Mouse (Mus musculus) lung, adult 18-20 months (tissue): ENCODE data around the gene Ehd2.

Source experiments
- DNase-seq, 2 experiments: peaks; one replicate each; pipeline ENCODE4 v3.0.0; 2022; ENCODE audit warnings: mixed read lengths in 2 of 2

Ehd2 gene

DNA sequence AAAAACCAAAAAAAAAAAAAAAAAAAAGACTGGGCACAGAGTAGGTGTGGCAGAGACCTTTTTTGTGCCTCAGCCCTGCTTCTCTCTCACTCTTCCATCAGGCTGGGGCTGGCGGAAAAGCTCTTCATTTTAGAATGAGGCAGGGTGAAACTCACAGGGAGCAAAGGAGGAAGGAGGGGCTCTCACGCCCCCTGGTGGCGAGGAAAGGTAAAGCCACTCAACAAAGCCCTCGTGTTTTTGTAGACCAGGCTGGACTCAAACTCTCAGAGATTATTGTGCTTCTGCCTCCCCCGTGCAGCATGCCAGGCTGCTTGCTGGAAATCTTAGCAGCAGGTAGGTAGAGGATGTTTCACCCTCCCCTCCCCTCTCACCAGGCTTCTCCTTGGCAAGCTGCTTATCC lies 7.3 kb upstream of the Ehd2 start:
- peak; percentile 56 to 67 for DNase-seq

- DNase-seq = no peak
Observed at GRCm38 (mm10) chr7:15972247-15972646, 4.9 kb upstream of the Ehd2 start.

DNA sequence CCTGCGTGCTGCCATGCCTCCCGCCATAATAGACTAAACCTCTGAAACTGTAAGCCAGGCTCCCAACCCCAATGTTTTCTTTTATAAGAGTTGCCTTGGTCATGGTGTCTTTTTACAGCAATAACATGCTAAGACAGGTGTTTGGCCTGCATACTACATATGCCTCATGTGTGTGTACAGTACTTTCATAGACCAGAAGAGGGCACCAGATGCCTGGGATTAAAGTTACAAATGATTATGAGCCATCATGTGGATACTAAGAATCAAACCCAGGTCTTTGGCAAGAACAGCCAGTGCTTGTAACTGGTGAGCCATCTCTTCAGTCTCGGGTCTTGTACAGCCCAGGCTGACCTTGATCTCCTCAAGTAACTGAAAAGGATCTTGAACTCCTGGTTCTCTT lies 2.3 kb upstream of the Ehd2 start:
- no peak for DNase-seq

DNA sequence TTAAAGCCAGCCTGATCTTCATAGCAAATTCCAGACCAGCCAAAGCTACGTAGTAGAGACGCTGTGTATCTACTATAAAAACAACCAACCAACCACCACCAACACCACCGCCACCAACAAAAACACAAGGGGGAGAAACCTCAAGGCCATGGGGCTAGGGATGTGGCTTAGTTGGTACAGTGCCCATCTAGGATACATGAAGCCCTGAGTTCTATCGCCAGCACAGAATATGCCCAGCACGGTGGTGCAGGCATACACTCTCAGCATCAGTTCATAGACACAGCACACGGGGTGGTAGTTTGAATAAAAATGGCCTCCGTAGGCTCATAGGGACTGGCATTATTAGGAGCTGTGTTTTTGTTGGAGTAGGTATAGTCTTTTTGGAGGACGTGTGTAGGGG lies 955 bp upstream of the Ehd2 start:
- no peak for DNase-seq

DNA sequence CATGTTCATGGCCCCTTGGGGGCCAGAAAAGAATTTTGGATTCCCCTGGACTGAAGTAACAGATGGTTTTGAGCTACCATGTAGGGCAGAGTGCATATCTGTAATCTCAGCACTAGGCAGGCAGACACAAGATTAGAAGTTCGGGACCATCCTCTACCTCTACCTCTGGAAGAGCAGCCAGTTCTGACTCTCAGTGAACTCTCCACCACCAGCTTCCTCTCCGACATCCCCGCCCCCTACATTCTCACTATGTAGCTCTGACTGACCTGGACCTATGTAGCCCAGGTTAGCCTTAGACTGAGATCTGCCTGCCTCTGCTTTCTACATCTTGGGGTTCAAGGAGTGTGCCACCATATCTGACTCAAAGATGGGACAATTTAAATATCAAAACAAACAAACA lies 878 bp downstream of the Ehd2 start:
- DNase-seq = no peak

DNA sequence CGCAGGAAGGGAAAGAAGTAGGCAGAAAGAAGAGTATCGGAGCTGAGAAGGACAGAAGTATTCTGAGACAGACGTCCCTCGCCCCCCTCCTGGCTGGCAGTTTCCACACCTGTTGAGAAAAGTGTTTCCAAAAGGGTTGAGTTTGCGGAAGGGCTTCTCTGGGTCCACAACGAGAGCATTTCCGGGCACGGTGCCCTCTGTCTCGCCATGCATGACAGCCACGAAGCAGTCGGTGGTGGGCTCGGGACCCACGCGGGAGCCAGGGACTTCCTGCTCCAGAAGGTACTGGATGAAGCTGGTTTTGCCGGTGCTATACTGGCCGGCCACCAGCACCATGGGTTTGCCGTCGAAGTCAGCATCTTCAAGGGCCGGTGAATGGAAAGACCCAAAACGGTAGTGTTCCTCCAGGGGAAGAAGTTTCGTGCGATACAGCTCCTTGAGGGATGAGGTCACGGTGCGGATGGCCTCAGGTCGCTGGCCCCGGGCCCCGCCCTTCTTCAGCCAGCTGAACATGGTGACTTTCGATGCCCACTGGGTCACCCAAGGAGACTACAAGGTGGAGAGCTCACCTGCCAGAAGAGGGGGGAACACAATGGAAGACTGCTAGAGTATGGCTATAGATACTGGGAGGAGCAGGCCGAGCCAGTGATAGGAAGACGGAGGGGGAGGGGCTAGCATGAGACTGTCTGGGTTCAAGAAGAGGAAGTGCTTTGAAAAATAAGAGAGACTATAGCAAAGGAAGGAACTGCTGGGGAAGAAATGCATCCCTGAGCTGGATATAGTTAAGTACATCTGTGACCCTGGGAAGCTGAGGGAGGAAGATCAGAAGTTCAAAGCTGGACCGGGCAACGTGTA lies 3.3 kb downstream of the Ehd2 start:
- no peak for DNase-seq

DNA sequence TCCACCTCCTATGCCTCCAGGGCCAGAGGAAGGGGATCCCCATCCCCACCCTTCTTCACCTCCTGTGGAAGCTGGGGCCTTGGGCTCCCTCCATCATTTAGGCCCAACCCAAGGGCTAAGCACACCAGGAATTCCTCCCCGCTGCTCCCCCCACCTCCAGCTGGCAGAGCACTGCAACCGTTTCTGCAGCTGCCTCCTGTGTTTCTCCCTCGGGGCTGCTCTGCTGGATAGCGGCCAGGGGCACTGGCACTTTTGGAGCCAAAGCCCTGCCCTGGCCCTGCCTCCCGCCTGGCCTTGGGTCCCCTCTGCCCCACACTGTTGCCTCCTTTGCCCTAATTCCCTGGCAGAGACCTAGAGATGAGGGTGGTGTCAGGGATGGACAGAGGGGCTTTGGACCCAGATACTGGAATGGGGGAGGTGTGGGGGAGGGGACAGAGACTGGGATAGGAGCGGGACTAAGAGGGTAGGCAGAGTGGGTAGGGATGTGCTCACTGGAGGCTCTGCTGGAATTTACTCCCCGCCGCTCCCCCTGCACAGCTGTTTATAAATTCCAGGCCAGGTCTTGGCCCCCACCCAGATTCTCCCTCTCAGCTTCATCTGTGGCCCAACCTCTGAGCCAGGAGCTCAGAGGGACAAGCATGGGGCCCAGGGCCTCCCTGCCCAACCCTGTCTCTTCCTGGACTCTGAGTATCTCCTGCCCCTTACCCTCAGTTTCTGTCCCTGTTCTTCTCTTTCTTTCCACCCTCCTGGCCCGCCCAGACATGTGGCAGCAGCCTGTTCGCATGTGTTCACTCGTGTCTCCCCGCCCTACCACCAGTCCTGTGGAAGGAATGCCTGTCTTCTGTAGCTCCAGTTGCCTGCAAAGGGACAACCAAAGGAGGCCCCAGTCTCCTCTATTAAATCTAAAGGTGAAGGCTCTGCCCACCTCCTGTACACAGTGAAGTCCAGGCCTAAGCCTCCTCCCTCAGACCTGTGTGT lies 4.8 kb downstream of the Ehd2 start:
- peak; percentile 90 for DNase-seq

- no peak for DNase-seq
Observed at GRCm38 (mm10) chr7:15961798-15962197, 5.6 kb downstream of the Ehd2 start.

DNA sequence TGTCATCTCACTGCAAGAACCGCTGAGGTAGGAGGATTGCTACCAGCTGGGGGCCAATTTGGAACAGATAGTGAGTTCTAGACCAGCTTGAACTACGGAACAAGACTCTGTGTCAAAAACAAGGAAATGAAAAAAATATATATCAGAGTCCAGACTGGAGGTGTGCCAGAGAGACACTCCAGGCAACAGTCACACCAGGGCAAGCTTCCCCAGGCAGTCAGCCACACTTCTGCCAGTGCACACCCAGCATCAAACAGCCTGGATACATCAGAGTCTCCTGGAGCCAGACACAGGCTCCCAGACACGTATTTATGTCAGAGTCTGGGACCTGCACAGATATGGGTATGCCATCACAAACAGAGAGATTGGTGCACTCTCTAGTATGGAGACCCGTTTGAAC lies 6.1 kb downstream of the Ehd2 start:
- DNase-seq = no peak

GRCm38 (mm10) chr7:15960691-15961090 lies 6.7 kb downstream of the Ehd2 start:
- no peak for DNase-seq

- DNase-seq = peak; percentile 63 to 77
Observed at GRCm38 (mm10) chr7:15956143-15956542, 11.2 kb downstream of the Ehd2 start.

- peak; percentile 79 to 86 for DNase-seq
Observed at GRCm38 (mm10) chr7:15955509-15955908, 11.9 kb downstream of the Ehd2 start.

- peak; percentile 85 to 90 for DNase-seq
Observed at GRCm38 (mm10) chr7:15954978-15955443, 12.4 kb downstream of the Ehd2 start.

GRCm38 (mm10) chr7:15954436-15954835 lies 12.9 kb downstream of the Ehd2 start:
- DNase-seq = no peak

DNA sequence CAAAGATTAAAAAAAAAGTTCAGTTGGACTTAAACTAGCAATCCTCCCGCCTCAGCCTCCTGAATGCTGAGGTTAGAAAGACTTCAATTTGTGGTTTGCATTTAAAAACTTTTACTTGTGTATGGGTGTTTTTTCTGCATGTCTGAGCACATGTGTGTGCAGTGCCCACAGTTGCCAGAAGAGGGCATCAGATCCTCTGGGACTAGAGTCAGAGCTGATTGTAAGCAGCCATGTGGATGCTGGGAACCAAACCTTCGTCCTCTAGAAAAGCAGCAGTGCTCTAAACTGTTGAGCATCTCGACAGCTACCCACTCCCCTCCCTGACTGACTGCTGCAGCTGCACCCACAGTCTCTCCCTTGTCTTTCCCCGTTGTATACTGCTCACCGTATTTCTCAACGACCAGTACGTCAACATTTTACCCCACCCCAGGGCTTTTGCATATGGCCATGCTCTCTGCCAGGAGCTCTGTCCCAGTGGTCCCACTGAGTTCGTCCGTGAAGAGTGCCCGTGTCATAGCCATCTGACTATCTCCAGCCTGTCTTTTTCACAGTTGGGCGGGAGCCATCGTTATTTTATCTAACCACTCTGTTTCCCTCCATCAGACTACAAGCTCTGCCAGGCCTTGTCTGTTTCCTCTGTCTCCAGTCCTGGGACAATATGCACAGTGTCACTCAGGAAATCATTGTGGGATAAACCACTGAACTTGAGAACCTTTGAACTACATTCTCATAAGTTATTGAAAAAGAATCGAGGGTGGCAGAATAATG lies 13.9 kb downstream of the Ehd2 start:
- DNase-seq = no peak

DNA sequence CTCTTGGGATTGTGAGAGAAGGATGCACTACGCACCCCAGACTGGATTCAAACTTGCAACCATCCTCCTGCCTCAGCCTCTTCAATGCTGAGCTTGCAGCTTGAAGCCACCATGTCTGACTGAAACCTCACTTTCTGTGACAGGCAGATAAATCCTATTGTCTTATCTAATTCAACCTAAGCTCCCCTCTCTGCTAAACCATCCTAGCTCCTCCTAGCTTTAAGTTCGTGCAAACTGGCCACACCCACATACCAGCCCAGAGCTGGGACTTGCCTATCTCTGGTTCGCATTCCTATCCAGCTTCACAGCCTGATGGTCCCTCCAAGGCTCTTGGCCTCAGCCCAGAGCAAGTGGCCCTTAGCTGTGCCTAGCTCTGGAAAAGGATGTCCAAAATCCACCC lies 15.0 kb downstream of the Ehd2 start:
- DNase-seq = no peak

DNA sequence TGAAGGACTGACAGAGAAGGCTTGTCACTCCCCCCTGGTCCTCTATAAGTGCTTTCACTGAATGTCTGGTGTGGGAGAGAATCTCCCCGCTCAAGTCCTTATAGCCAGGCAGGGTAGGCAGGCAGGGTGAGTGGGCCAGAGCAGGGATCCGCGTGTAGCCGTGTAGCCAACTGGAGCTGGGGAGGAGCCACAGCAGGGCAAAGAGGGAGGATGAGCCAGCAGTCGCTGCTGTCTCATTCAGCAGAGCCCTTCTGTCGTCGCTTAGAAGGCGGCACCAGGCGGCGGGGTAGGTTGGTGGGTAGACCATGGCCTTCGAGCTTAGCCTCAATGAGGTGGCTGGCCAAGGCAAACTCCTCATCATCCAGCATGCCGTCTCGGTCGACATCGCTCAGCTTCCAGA lies 17.4 kb downstream of the Ehd2 start:
- no peak for DNase-seq

DNA sequence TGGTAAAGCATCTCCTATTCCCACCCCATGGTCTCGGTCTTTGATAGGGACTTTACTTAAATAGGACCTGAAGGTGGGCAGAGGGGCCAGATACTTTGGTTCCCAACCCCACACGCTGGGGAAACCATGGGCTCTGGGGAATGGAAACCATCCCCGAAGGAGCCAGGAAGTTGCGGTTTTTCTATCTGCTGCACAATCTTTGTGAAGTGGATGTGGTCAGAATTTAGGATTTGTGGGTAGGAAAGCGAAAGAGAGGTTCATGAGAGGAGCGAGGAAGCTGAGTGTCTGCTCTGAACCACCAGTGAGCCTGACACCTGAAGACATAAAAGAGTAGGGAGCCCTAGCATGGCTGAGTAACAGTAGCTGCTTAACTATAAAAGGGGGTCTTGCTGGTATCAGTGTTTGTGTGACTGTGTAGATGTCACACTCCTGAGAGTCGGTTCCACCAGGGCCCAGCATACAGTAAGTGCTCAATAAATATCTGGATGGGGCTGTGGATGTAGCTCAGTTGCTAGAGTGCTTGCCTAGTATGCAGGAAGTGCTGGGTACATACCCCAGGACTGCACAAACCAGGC lies 18.1 kb downstream of the Ehd2 start:
- DNase-seq = no peak

DNA sequence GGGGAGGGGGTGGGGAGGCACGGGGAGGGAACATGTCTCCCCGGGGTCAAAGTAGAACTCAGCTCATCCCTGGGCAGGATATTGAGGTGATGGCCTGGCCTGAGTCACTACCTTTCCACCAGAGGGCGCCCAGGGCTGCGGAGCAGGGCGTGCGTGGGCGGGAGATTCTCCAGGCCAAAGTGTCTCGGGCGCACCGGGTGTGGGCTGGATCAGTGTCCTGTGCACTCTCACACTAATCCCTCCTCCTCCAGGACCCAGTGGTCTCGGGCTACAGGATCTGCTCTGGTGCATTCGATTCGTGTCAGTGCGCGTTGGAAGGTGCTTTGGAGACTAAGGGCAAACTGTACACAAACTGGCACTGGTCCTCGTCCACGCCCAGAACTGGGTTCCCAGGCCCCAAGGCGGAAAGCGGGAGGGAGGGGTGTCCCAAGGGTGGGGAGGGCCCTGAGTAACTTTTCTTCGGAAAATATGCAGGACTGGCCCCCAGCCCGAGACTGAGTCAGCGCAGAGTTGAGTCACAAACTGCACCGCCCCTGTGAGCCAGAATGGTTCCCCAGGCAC lies 18.9 kb downstream of the Ehd2 start:
- peak; percentile 90 to 92 for DNase-seq

DNA sequence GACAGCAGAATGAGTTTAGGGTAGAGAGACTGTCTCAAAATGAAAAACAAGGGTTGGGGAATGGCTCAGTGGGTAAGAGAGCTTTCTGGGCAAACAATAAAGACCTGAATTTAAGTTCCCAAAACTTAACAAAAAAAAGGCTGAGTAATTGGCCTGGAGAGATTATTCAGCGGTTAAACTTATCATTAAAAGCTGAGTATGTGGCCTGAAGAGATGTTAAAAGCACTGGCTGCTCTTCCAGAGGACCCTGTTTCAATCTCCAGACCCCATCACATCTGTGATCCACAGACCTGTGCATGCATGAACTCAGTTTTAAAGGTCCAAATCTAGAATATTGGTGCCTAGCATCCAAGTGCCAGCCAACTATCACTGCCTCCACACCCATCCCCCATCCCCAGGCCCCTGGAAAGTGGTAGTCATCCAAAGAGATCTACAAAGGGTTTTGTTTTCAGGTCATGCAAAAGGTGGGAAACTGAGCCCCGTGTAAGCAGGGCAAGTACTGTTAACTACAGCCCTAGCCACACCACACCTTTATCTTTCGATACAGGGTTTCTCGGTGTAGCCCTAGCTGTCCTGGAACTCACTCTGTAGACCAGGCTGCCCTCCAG lies 19.6 kb downstream of the Ehd2 start:
- no peak for DNase-seq

- DNase-seq = peak; percentile 94 to 95
Observed at GRCm38 (mm10) chr7:15945721-15946536, 21.4 kb downstream of the Ehd2 start, which contains the start of gene Nop53. Nop53 (minus strand) TSS chr7:15946074.
